Mouse (Mus musculus) testis, postnatal 10 days (tissue): ENCODE measurements around the gene Tob1.
A peak's percentile ranks its signal among the peaks of the same experiment; 100 is the strongest.

Source experiments
- DNase-seq: peaks from one replicate; pipeline ENCODE4 v3.0.0; 2021; ENCODE audit warnings: low spot score

Gene Tob1

DNA sequence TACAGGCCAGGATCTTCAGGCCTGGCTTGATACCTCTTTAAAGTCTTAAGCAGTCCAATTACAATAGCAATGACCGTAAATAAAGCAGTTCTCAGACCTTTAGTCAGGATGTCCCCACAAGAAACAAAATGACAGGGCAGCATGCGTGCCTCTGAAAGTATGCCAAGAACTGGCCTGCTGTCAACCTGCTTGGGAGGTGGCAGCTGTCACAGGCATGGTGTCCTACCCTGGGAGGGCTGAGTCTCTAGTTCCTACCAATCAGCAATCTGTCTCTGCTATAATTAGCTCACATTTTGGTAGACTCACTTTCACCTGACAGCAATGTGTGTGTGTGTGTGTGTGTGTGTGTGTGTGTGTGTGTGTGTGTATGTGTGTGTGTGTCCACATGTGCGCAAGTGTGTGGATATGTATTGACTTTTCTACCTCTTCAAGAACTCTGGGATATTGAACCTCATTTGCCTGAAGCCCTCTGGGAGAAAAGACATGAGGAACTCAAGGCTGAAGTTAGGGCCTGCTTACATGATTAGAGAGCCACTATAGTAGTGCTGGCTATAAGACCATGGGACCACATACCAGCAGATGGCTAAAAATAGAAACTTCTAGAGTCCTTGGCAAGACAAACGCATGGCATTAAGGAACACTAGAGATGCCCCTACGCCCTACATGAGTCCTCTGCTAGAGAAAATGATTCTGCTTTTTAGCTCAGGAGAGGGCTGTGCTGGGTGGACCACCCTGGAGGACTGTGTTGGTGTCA, 18.1 kb downstream of the Tob1 start:
- no peak for DNase-seq

DNA sequence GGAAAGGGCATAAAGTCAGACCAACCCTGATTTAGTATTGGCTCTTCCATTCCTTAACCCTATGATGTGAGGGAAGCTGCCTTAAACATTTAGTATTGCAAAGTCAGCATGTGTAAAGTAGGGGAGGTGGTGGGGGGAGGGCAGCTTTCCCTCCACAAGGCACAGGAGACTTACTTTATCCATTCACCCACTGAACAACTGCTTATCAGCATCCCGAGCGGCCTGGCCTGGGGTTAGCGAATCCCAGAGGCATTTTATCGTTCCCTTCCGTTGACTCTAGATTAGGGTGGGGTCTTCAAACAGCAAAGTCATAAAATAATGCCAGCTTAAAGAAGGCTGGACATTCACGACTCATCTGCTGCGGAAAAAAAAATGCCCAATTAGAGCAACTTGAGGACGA, 19.0 kb downstream of the Tob1 start:
- peak; percentile 31 for DNase-seq

DNA sequence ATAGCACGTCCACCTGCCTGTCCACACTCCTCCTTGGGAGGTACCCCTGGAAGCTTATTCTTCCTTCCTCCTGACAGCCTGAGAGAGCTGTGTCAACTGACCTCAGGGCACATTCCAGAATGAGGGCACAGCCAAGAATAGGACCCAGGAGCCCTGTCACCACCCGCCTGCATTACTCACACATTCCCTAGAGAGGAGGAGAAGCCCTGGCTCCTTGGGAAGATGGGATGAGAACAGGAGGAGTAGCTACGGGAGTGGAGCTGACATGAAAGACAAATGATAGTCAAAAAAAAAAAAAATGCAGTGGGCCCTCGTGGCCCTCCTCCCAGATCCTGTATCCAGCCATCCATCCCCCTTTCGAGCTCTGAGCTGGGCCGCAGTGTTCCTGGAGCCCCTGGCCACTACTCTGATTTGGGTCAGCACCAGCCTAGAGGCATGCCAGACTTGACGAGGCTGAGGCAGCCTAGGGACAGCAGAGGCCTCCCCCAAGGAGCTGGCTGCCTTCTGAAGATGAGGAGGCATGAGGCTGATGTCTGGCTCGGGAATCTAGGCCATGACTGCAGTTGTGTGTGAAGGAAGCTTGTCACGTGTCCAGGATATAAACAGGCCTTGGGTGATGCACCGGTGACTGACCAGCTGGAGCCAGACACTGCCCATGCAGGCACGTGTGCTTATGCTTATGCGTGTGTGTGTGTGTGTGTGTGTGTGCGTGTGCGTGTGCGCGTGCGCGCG, 20.7 kb downstream of the Tob1 start:
- DNase-seq, result no peak

DNA sequence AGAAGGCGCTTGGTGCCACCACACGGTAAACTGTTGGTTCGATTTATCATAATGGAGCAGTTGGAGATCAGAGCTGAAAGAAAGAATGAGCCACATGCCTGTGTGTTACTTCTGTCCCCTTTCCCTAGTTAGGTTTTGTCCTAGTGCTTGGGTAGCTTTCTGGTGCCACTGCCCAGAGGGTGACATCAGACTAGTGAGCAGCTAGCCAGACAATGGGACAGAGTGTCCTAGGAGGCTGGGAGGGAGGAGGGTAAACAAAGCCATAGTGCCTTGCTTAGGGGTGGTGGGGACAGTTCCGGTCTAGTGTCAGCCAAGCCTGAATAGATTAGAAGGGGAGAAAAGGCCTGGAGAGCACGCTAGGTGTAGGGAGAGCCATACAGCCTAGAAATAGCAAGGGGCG, 22.2 kb downstream of the Tob1 start:
- no peak for DNase-seq

DNA sequence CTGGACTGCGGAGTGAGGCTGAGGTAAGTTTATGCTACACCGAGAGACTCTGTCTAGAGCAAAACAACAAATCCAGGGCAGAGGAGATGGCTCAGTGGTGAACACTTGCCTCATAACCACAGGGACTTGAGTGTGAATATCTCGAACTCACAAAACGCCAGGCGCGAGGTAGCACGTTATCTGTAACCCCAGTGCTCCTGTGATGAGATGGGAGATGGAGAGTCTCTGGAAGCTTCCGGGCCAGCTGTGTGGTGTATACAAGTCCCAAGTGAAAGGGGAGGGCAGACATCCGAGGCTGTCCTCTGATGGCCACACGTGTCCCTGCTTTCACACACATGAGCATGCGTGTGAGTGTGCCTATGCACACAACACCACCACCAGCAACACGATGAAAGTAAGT, 23.1 kb downstream of the Tob1 start:
- no peak for DNase-seq

DNA sequence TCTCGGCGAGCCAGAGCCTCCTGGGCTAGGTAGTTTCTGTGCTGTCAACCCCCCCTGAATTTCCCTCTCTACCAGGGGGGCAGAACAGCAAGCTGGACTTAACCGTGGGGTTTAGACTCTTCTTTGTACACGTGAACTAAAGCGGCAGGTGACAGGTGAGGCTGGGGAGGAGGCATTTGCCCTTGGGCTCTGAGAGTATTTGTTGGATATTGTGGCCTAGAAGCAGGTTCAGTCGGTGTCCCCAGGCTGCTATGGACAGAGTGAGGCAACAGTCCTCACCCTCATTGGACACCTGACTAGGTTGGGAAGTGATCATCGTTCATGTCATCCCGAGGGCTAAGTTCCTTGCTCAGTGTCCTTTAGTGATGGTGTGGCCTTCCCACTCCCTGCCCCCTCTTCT, 23.6 kb downstream of the Tob1 start:
- no peak for DNase-seq

DNA sequence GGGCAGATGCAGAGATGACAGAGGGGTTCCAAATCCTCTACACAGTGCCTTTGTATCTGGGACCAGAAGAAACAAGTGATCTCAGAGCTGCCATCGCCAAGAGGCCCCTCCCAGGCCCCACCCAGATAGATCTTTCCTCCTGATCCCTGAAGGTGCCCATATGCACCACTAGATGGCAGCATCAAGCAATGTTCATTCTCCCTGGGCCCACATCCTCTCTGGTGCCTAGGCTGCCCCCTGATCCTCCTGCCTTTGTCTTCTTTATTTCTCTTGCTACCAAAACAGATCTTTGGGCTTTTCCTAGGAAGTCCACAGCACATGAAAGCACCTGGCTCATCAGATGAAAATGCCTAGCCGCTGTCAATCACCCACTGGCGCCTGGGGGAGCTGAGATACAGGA, 24.8 kb downstream of the Tob1 start:
- DNase-seq, result peak; percentile 66

DNA sequence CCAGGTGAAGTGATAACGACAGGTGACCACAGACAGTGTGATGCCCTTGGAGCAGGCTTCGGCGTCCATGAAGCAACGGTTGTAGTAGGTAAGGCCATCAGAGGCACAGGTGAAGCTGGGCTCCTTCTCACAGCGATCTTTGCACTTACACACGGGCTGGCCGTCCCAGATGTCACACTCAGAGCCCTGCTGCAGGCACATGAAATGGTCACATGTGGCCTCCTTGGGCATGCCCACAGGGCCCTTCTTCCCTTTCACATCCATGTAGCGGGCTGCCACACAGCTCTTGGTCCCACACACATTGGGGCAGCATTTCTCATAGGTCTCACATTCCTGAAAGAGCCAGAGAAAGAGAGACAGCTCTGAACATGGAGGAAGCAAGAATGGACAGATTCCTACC, 27.5 kb downstream of the Tob1 start:
- no peak for DNase-seq

DNA sequence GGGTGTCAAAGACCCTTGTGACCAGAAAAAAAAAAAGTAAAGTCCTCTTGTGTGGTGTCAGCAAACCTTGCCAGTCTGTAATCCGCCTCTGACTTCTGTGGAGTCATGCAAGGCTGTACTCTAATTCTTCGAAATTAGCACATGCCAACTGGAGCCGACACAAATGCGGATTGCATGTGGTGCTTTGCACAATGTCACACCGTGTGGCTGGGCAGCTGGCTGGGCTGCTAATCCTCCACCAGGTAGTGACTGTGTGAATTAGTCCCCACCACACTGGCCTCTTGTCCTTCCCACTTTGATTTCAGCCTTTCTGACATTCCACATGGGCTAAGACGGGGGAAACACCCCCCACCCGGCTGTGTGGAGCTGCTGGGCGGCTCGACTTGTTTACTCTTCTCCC, 28.5 kb downstream of the Tob1 start:
- no peak for DNase-seq

DNA sequence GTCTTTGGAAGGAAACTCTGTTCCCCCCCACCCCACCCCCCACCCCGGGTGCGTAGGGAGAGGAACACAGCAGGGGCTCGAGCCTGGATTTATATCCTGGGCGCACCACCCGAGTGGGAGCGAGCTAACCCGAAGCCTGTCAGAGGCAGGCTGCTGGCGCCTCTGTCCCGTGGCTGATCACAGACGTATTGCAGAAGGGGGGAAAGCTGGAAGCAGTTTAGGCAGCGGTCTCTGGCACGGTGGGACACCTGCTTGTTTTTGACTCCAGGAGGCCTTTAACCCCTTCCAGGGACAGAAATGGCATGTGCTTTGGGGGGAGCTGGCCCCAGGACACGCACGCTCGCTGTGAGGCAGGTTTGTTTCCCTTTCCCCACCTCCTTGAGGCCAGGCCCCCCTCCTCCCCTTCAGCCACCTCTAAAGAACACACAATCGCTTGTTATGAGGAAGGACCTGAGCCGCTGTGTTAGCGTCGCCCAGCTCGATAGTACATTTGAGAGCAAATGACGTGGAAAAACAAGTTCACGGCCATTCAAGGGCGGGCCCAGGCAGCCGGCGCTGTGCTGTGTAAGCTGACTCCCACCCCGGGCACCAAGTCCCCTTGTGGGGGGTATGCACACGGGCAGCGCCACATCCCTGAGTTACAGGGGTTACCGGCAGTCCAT, 31.6 kb downstream of the Tob1 start:
- DNase-seq, result peak; percentile 65

DNA sequence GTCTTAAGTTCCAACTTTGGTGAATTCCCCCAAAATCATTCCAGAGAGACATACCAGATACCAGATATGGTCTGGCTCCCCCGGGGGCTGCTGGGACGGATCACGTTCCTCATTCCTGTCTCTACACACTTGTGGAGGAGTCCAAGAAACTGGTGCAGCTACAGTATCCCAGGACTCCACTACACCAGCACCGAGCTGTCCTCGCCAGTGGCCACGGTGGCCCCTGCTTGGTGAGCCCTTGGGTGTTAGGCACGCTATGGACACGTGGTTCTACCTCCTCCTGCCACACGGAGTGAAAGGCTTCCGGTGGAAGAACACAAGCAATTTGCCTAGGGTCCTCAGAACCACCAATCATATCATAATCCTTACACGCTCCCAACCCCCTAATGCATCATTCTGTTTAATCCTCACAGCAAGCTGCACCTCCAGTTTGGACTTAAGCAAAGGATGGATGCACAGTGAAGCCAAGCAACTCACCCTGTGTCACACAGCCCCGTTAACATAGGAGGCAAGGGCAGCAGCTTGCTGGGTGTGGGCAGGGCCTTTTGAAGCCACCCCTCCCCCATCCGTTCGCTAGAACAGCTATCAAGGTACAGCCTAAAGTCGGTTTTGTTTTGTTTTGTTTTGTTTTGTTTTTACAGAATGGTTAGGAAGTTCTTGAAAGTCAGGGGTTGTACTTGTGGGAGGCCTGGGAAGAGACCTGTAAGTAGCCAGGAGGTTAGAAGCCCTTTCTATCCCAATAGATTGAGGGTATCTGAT, 32.3 kb downstream of the Tob1 start:
- DNase-seq, result peak; percentile 59

DNA sequence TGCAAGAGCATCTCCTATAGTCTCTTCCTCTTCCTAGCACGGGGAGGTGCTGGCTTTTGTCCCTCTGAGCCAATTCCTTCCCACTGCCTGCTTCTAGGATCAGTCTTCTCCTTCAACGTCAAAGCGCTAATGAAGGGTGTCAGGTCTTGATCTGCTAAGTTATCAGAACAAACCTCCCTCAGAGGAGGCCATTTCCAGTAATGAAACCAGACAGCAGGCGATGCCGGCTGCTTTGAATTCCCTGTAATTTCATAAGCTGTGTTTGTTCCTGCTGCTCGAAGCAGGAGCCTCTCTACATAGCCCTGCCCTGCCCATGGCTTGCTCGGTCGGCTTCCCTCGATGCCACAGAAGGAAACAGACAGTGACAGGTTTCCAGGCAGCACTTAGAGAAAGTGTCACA, 33.1 kb downstream of the Tob1 start:
- DNase-seq, result no peak

DNA sequence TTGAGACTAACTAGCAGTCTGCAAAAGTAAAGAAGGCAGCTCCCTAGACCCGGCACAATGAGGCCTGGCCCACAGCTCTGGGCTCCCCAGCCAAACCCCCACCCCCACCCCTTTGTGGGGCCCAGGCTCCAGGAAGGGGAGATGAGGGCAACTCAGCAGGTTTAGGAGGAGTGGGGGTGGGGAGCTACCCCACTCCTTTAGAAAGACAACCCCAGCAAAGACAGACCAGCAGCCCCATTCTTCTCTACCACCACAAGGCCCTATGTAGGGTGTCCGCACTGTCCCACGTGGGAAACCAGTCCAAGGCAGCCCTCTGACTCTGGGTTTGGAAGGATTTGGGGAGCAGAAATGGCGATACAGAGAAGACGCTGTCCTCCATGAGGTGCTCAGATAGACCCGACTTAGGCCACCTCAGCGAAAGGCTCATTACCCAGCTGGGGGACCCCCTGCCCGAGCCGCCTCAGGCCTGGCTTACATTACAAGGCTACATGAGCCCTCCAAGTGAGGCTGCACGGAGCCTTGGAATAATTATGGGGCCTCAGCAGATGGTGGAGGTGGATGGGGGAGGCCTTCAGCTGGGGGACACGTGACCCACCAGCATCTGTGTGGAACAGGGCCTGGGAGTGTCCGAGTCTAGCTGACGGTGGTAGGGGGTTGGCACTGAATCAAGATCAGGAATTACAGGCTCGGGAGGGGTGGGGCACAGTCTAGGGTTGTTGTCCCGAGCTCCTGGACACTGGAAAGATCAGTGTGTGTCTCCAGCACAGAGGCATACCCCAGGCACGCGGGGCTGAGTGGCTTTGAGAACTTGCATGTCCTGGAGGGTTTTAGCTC, 34.9 kb downstream of the Tob1 start, which contains the start of gene Wfikkn2:
TSS of gene Wfikkn2 (minus strand) at position 51 of the 834 bp plus-strand sequence.
- peak; percentile 54 for DNase-seq

DNA sequence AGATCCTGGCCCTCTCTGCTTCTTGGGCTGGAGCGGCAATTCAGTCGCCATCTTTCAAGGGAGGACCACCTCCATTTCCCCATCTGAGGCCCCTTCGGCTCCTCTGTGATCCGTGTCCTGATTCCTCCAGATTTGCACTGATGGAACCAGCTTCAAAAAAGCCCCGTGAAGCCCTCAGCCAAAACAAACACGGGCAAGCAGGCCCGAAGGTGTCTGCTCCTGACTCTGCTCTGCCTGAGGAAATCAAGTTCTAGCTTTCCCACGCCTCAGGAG, 35.5 kb downstream of the Tob1 start:
- no peak for DNase-seq

DNA sequence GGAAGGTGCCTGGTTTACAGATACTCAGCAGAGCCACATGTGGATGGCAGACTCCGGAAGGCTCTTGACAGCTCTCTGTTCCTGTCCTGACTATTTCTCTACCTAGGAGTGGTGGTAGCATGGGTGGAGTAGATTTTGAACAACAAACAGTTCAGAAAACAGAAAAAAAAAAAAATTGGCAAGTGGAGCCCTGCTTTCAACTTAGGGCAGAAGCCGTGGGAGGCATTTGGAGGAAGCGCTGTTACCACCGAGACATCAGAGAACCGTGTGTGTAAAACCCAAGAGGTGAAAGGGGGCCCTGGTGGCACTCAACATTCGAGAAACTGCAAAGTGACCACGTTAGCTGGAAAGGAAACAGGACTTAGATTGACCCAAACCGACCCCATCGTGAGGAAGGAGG, 41.9 kb downstream of the Tob1 start:
- no peak for DNase-seq

DNA sequence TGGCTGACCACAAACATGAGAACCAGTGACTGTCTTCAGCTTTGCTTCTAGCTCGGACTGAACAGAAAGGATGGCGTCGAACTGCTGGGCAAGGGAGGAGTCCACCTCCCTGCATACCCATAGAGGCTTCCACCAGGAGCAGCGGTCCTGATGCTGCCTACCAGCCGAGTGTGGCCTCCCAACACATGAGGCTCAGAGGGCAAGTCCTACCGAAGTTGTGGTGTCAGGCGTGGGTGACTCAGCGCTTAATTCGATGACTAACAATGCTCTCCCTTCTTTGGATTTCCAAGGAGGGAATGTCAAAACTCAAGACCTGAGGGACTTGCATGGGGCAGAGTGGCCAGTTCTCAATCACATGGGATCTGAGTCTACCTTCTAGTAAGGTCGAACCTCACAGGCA, 42.4 kb downstream of the Tob1 start:
- no peak for DNase-seq

DNA sequence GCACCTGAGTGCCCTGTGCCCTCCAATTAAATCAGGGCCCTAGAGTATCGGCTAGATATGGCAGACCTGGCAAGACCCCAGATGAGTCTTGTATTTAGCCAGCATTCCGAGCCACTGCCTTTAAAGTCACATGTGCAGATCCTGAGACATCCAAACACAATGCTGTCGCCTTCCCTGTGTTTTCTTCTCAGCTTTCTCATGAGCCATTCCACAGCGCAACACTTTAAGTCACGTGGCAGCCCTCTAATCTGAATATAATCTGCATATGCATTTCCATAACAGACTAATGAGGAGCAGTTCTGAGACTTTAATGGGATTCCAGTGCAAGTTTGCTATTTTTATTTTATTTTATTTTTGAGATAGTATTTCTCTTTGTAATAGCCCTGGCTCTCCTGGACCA, 44.5 kb downstream of the Tob1 start:
- DNase-seq, result no peak

DNA sequence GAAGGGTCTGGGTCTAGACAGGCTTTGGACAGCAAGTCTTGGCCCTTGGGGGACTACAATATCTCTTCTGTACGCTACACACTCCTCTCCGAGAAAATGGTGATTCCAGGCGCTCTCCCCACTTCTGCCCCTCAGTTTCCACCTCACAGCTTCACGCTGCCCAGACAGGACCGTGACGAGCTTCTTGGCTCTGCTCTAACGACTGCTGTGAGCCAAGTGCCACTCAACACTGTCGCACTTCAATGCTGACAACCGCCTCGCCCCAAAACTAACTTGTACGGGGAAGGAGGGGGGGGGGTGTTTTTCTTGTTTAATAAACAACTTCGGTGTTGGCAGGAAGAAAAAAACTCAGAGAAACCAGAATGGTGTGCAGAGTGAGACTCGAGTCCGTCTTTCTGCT, 46.7 kb downstream of the Tob1 start:
- DNase-seq, result no peak

DNA sequence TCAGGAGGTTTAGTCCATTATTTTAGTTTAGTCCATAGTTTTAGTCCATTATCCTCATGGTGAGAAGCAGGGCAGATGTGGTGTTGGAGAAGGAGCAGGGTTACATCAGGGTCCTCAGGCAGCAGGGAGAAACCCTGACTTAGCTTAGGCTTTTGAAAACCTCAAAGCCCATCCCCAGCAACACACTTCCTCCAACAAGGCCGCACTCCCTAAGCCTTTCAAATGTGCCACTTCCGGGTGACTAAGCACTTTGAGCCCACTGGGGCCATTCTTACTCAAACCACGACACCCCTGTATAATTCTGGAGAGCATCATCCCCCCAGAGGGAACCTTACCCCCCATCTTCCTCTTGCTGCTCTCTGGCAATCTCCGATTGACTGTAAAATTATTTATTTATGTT, 48.6 kb downstream of the Tob1 start:
- DNase-seq, result no peak

DNA sequence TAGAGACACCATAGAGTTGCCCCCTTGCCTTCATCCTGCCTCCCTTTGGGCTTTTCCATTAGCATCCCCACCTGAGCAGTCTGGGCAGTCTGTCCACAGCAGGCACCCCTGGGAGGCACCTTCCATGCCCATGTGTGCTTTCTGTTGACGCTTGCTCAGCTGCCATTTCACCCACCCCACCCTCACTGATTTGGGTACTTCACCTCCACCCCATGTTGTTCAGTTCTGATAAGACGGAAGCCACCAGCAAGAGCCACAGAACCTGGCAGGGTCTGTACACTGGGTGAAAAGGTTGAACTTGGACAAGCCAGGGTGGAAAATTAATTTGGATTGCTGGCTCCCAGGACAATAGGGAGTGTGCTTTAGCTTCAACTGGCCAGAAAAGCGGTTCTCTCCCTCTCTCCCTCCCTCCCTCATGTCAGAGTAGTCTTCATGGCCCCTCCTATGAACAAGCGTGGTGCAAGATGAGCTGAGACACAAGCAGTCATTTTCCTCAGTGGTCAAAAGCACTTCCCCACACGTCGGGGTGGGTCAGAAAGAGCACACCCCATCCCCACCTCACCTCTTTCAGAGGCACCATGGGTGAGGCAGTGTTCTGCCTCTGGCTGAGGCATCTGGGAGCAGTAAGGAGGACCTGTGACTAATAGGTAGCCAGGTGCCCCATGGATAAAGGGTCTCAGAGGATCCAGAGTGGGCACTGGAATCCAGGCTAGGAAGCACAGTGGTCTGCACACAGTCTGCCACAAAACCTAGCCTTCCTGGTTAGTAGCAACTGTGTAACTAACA, 50.5 kb downstream of the Tob1 start:
- no peak for DNase-seq
